Mouse (Mus musculus): ENCODE results near the gene Fam198a. TPM values are rescaled to one million over a fixed set of nuclear protein-coding genes. Genes with fewer than 3 reads are reported as not detected.

Gene Fam198a
- polyA plus RNA-seq, 1 experiment = not detected

GRCm38 (mm10) chr9:121907356-121908070, 43.3 kb upstream of the Fam198a start:
- peaks cover 3% of the 10 kb centered on the region; the same call in 1 of the 2 replicates for H3K4me1 ChIP-seq (ENCODE audit: control insufficient read depth, insufficient read depth, low read length)
- TF ChIP-seq POLR2A (IDR thresholded peaks at IDR 0.05; ENCODE audit: insufficient read depth, low read depth, low read length) (no peak), CTCF (IDR thresholded peaks at IDR 0.05; ENCODE audit: insufficient read depth, low read depth, low read length) (no peak)
- H3K27ac ChIP-seq (ENCODE audit: insufficient read depth, low read depth, low read length) = no peak overlapping the region
- WGBS = 73% methylated on average over 10 of the region's 10 CpGs
- no peak overlapping the region for H3K4me3 ChIP-seq (ENCODE audit: insufficient read depth, low read depth, low read length)

DNA sequence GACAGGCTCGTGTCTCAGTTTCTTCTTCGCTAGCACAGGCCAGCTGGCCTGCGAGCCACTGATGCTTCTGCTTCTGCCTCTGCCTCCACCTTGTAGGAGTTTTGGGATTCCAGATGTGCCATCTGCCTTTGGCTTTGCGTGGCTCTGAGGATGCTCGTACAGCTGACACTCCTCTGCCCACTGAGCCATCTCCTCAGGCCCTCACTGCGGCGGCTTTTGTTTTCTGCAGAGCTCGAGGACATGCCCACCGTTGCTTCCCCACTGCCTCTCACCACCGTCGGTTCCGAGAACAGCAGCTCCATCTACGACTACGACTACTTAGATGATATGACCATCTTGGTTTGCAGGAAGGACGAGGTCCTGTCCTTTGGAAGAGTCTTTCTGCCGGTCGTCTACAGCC, 42.5 kb upstream of the Fam198a start:
- peaks cover 3% of the 10 kb centered on the region; the same call in 1 of the 2 replicates for H3K4me1 ChIP-seq (ENCODE audit: control insufficient read depth, insufficient read depth, low read length)
- no peak for TF ChIP-seq POLR2A (IDR thresholded peaks at IDR 0.05; ENCODE audit: insufficient read depth, low read depth, low read length)
- TF ChIP-seq CTCF (IDR thresholded peaks at IDR 0.05; ENCODE audit: insufficient read depth, low read depth, low read length) = no peak
- H3K27ac ChIP-seq (ENCODE audit: insufficient read depth, low read depth, low read length) = no peak overlapping the region
- H3K4me3 ChIP-seq (ENCODE audit: insufficient read depth, low read depth, low read length) = no peak overlapping the region
- WGBS = 94% methylated on average over 17 of the region's 17 CpGs

- Histone ChIP-seq H3K4me3 (ENCODE audit: insufficient read depth, low read depth, low read length) (no peak overlapping the region), H3K4me1 (ENCODE audit: control insufficient read depth, insufficient read depth, low read length) (peaks cover 9% of the 10 kb centered on the region), H3K27ac (ENCODE audit: insufficient read depth, low read depth, low read length) (no peak overlapping the region)
- 88% methylated on average over 6 of the region's 6 CpGs for WGBS
- no peak for TF ChIP-seq POLR2A (IDR thresholded peaks at IDR 0.05; ENCODE audit: insufficient read depth, low read depth, low read length)
- no peak for TF ChIP-seq CTCF (IDR thresholded peaks at IDR 0.05; ENCODE audit: insufficient read depth, low read depth, low read length)
Observed at GRCm38 (mm10) chr9:121909635-121910034, 41.2 kb upstream of the Fam198a start.

- 92% methylated on average over 7 of the region's 7 CpGs for WGBS
- Histone ChIP-seq H3K27ac (ENCODE audit: insufficient read depth, low read depth, low read length) (no peak overlapping the region), H3K4me1 (ENCODE audit: control insufficient read depth, insufficient read depth, low read length) (peaks cover 9% of the 10 kb centered on the region), H3K4me3 (ENCODE audit: insufficient read depth, low read depth, low read length) (no peak overlapping the region)
- TF ChIP-seq CTCF (IDR thresholded peaks at IDR 0.05; ENCODE audit: insufficient read depth, low read depth, low read length) = no peak
- TF ChIP-seq POLR2A (IDR thresholded peaks at IDR 0.05; ENCODE audit: insufficient read depth, low read depth, low read length) = no peak
Observed at GRCm38 (mm10) chr9:121911196-121911595, 39.6 kb upstream of the Fam198a start.

DNA sequence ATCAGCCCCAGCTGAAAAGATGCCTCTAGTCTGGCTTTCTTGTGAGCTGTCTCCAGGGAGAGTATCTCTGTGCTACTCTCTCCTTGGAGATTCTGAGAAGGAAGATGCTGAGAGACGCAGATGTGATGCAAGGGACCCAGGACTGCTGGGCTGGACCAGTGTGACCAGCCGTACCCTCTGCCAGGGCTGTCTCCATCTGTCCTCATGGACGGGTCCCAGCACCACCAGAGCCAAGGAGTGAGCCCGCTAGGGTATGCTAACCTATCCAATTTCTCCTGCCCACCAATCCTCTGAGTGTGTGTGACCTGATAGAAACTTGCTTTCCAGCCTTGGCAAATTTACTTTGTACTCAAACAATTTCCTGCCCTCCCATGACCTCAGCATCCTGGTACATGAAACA, 38.0 kb upstream of the Fam198a start:
- no peak for TF ChIP-seq CTCF (IDR thresholded peaks at IDR 0.05; ENCODE audit: insufficient read depth, low read depth, low read length)
- TF ChIP-seq POLR2A (IDR thresholded peaks at IDR 0.05; ENCODE audit: insufficient read depth, low read depth, low read length) = no peak
- H3K4me3 ChIP-seq (ENCODE audit: insufficient read depth, low read depth, low read length) = no peak overlapping the region
- H3K27ac ChIP-seq (ENCODE audit: insufficient read depth, low read depth, low read length) = no peak overlapping the region
- peaks cover 9% of the 10 kb centered on the region for H3K4me1 ChIP-seq (ENCODE audit: control insufficient read depth, insufficient read depth, low read length)
- WGBS = 91% methylated on average over 4 of the region's 4 CpGs

DNA sequence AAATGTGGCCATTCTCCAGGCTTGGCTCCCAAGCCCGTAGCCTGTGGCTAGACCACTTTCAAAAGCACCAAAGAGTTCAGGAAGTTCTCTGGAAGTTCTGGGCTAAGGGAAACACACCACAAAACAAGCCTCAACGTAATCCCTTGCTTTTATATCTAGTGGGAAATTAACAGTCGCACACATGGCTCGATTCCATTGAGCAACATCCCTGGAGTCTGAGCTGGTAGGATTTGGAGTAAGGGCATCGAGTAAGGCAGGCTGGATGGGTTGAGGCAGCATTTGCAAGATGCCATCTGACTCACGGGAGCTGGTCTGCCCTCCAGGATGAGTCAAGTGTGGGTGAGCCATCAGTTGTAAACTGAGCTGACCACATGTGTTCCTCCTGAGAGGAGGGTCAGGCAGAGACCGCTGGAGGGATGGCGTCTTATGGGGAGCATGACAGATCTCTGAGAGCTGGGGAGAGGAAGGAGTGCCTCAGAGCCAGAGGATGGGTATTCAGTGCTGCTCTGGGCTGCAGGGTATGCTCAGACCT, 36.5 kb upstream of the Fam198a start:
- H3K4me1 ChIP-seq (ENCODE audit: control insufficient read depth, insufficient read depth, low read length) = peaks cover 9% of the 10 kb centered on the region
- no peak overlapping the region for H3K27ac ChIP-seq (ENCODE audit: insufficient read depth, low read depth, low read length)
- H3K4me3 ChIP-seq (ENCODE audit: insufficient read depth, low read depth, low read length) = no peak overlapping the region
- 72% methylated on average over 8 of the region's 8 CpGs for WGBS
- TF ChIP-seq CTCF (IDR thresholded peaks at IDR 0.05; ENCODE audit: insufficient read depth, low read depth, low read length) (no peak), POLR2A (IDR thresholded peaks at IDR 0.05; ENCODE audit: insufficient read depth, low read depth, low read length) (no peak)

- Histone ChIP-seq H3K4me3 (ENCODE audit: insufficient read depth, low read depth, low read length) (no peak overlapping the region), H3K27ac (ENCODE audit: insufficient read depth, low read depth, low read length) (no peak overlapping the region), H3K4me1 (ENCODE audit: control insufficient read depth, insufficient read depth, low read length) (peaks cover 9% of the 10 kb centered on the region)
- TF ChIP-seq CTCF (IDR thresholded peaks at IDR 0.05; ENCODE audit: insufficient read depth, low read depth, low read length) (no peak), POLR2A (IDR thresholded peaks at IDR 0.05; ENCODE audit: insufficient read depth, low read depth, low read length) (no peak)
- WGBS = 89% methylated on average over 10 of the region's 10 CpGs
Observed at GRCm38 (mm10) chr9:121915056-121915455, 35.7 kb upstream of the Fam198a start.

GRCm38 (mm10) chr9:121916102-121916501, 34.7 kb upstream of the Fam198a start, which contains the start of gene Cyp8b1:
Gene Cyp8b1, minus strand, starts transcription at chr9:121916305.
- 76% methylated on average over 8 of the region's 8 CpGs for WGBS
- no peak within 1 kb of the TSS for H3K27ac ChIP-seq (ENCODE audit: insufficient read depth, low read depth, low read length)
- H3K4me3 ChIP-seq (ENCODE audit: insufficient read depth, low read depth, low read length) = no peak within 1 kb of the TSS
- H3K4me1 ChIP-seq (ENCODE audit: control insufficient read depth, insufficient read depth, low read length) = peaks cover 9% of the 10 kb centered on the region
- TF ChIP-seq POLR2A (IDR thresholded peaks at IDR 0.05; ENCODE audit: insufficient read depth, low read depth, low read length) = no peak
- no peak for TF ChIP-seq CTCF (IDR thresholded peaks at IDR 0.05; ENCODE audit: insufficient read depth, low read depth, low read length)

DNA sequence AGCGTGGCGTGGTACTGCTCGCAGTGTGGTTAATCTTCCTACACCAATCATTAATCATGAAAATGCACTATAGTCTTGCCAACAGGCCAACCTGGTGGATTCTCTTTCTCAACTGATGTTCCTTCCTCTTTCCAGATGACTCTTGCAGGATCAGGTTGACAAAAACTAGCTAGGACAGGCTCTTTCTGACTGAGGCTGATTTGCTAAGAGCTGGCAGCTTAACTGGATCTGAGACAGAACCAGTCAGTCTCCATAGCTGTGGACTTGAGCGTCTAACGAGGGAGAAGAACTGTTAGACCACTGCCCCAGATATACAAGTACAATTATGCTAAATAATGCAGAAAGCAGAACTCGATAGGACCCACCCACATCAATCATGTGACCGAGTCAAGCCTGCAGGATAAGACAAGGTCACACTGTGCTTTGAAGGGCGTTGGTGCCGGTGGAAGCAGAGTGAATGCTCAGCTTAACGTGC, 31.7 kb upstream of the Fam198a start:
- Histone ChIP-seq H3K4me1 (ENCODE audit: control insufficient read depth, insufficient read depth, low read length) (peaks cover 5% of the 10 kb centered on the region), H3K4me3 (ENCODE audit: insufficient read depth, low read depth, low read length) (no peak overlapping the region), H3K27ac (ENCODE audit: insufficient read depth, low read depth, low read length) (no peak overlapping the region)
- whole genome bisulfite sequencing = 72% methylated on average over 10 of the region's 10 CpGs
- TF ChIP-seq POLR2A (IDR thresholded peaks at IDR 0.05; ENCODE audit: insufficient read depth, low read depth, low read length) (no peak), CTCF (IDR thresholded peaks at IDR 0.05; ENCODE audit: insufficient read depth, low read depth, low read length) (no peak)

All from olfactory bulb, adult 2 months (tissue).